Mouse (Mus musculus): ENCODE results near the gene Smim12. TPM values are rescaled to one million over a fixed set of nuclear protein-coding genes. Genes with fewer than 3 reads are reported as not detected.
A peak's percentile ranks its signal among the peaks of the same experiment; 100 is the strongest.

The Smim12 gene
- polyA plus RNA-seq, 1 experiment from 2014 or later = 60.0 TPM

DNA sequence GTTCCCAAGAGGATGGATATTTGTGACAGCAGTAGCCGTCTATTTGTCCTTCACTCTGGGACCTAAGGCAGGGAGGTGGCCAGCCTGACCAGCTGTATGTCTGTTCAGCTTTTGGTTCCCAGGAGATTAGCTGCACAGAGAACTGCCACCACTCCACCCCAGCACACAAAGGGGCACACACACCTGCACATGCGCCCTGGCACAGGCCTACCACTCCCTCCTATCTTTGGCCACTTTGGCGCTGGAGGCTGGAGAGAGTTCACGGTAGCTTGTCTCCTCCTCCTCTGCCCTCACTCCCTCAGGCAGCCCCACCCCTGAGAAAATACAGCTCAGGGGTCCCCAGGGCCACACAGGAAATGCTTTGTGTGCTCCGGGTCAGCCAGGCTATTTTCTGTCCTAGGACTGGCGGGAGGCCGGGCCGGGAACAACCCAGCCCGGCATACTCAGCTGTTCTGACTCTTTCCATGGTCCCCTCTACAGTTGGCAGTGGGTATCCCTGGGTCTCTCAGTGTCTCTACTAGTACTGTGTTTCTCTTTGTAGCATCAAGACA, 34.9 kb downstream of the Smim12 start:
- no peaks in the 10 kb centered on the region for H3K27me3 ChIP-seq (ENCODE audit: control insufficient read depth, insufficient read depth, low read length)
- no peaks in the 10 kb centered on the region for H3K9me3 ChIP-seq (ENCODE audit: control insufficient read depth, low read length)
- no peak overlapping the region for H3K27ac ChIP-seq (ENCODE audit: low read depth, low read length)
- H3K4me3 ChIP-seq (ENCODE audit: low read depth, low read length) = no peak overlapping the region
- WGBS = 64% methylated on average over 9 of the region's 9 CpGs
- no peak overlapping the region for H3K4me2 ChIP-seq
- no peaks in the 10 kb centered on the region for H3K36me3 ChIP-seq (ENCODE audit: control insufficient read depth, insufficient read depth, low read length)
- no peaks in the 10 kb centered on the region for H3K4me1 ChIP-seq (ENCODE audit: control insufficient read depth, insufficient read depth, low read length)
- ATAC-seq (ENCODE audit: low FRiP score) = no peak
- H3K9ac ChIP-seq (ENCODE audit: low read length) = no peak overlapping the region
- peak; percentile 60 for DNase-seq (ENCODE audit: low spot score, missing footprints)

DNA sequence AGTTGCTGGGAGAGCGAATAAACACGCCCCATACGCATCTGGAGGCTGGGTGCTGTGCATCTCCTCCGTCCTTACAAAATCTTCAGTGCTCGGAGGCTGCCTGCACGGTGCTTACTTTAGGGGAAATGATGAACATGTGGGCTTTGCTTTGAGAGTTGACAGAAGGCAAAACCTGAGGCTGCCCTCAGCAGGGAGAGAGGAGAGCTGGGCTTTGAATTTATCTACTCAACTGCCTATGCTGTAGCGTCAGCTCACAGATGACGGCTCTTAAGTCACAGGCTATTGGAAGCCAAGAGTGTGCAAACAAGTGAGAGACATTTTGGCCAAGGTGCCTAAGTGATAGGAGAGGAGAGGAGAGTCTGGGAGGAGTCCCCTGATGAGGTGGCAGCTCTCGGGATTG, 35.7 kb downstream of the Smim12 start:
- H3K36me3 ChIP-seq (ENCODE audit: control insufficient read depth, insufficient read depth, low read length) = no peaks in the 10 kb centered on the region
- H3K27ac ChIP-seq (ENCODE audit: low read depth, low read length) = no peak overlapping the region
- no peak overlapping the region for H3K9ac ChIP-seq (ENCODE audit: low read length)
- no peak for ATAC-seq (ENCODE audit: low FRiP score)
- WGBS = 79% methylated on average over 9 of the region's 9 CpGs
- no peaks in the 10 kb centered on the region for H3K4me1 ChIP-seq (ENCODE audit: control insufficient read depth, insufficient read depth, low read length)
- DNase-seq (ENCODE audit: low spot score, missing footprints) = no peak
- no peak overlapping the region for H3K4me2 ChIP-seq
- H3K4me3 ChIP-seq (ENCODE audit: low read depth, low read length) = no peak overlapping the region
- no peaks in the 10 kb centered on the region for H3K27me3 ChIP-seq (ENCODE audit: control insufficient read depth, insufficient read depth, low read length)
- H3K9me3 ChIP-seq (ENCODE audit: control insufficient read depth, low read length) = no peaks in the 10 kb centered on the region

DNA sequence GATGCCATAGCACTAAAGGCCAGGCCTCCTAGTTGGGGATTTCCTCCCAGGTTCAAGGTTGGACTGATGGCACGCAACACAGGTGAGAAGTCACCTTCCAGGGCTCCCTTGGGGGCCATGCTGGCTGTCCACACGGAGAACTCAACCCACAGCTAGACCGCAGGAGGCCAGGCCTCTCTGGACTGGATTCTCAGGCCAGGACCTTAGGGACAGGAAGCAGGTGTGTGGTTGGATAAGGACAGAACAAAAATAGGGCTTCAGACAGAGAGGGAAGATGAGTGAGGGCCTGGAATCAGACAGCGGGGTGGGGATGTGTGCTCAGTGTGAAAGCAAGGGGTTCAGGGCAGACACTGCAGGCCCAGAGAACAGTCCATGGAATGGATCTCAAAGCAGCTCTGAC, 43.3 kb downstream of the Smim12 start:
- Histone ChIP-seq H3K27me3 (ENCODE audit: control insufficient read depth, insufficient read depth, low read length) (no peaks in the 10 kb centered on the region), H3K4me2 (no peak overlapping the region)
- WGBS = 66% methylated on average over 4 of the region's 4 CpGs

DNA sequence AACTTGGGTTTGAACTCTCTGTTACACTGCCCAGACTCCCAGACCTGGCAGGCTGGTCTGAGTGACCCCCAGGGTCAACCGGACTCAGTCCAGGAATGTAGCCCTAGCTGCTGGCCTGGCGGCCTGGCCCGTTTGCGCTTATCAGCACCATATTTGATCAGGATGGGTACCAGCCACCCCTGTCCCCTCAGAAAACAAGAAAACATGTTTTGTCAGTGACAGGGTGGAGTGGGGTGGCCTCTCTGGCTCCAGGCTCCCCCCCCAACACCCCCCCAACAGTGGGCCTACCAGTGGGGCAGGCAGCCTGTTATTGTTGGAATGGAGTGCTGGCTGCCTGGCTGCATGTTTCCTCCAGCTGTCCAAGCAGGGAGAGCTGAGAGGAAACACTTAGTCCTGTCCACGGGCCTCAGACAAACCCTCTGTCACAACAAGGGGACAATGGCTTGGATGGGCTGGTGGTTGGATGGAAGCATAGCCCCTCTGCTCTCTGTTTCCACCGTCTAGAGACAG, 45.5 kb downstream of the Smim12 start:
- Histone ChIP-seq H3K27me3 (ENCODE audit: control insufficient read depth, insufficient read depth, low read length) (no peaks in the 10 kb centered on the region), H3K4me1 (ENCODE audit: control insufficient read depth, insufficient read depth, low read length) (no peaks in the 10 kb centered on the region), H3K27ac (ENCODE audit: low read depth, low read length) (no peak overlapping the region), H3K9me3 (ENCODE audit: control insufficient read depth, low read length) (no peaks in the 10 kb centered on the region), H3K36me3 (ENCODE audit: control insufficient read depth, insufficient read depth, low read length) (no peaks in the 10 kb centered on the region), H3K9ac (ENCODE audit: low read length) (no peak overlapping the region), H3K4me2 (no peak overlapping the region), H3K4me3 (ENCODE audit: low read depth, low read length) (no peak overlapping the region)
- WGBS = 76% methylated on average over 6 of the region's 6 CpGs
- ATAC-seq (ENCODE audit: low FRiP score) (no peak), DNase-seq (ENCODE audit: low spot score, missing footprints) (no peak)

More for the DNA sequence above, 43.3 kb downstream of the Smim12 start:
- H3K27ac ChIP-seq (ENCODE audit: low read depth, low read length) = no peak overlapping the region
- no peaks in the 10 kb centered on the region for H3K4me1 ChIP-seq (ENCODE audit: control insufficient read depth, insufficient read depth, low read length)
- no peak overlapping the region for H3K9ac ChIP-seq (ENCODE audit: low read length)
- H3K4me3 ChIP-seq (ENCODE audit: low read depth, low read length) = no peak overlapping the region
- no peaks in the 10 kb centered on the region for H3K36me3 ChIP-seq (ENCODE audit: control insufficient read depth, insufficient read depth, low read length)
- no peak for ATAC-seq (ENCODE audit: low FRiP score)
- no peaks in the 10 kb centered on the region for H3K9me3 ChIP-seq (ENCODE audit: control insufficient read depth, low read length)
- DNase-seq (ENCODE audit: low spot score, missing footprints) = no peak

DNA sequence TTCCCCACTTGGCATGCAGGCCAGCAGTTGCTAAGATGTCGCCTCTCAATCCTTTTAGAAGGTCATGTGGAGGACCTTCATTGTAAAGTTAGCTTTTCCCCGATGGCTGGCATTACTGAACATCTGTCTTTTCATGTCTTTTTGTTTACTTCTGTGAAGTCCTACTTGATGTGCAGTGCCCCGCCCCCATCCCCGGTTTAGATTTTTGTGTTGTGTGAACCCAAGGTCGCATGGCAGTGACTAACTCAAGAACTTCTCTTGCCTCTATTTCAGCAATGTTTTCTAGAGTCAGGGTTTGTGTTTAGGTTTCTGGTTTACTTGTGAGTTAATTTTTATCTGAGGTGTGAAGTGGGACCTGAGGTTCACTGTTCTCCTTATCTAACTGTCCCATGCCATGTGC, 49.0 kb downstream of the Smim12 start:
- no peak for DNase-seq (ENCODE audit: low spot score, missing footprints)
- H3K9ac ChIP-seq (ENCODE audit: low read length) = no peak overlapping the region
- H3K4me2 ChIP-seq = no peak overlapping the region
- no peaks in the 10 kb centered on the region for H3K27me3 ChIP-seq (ENCODE audit: control insufficient read depth, insufficient read depth, low read length)
- H3K4me3 ChIP-seq (ENCODE audit: low read depth, low read length) = no peak overlapping the region
- no peaks in the 10 kb centered on the region for H3K4me1 ChIP-seq (ENCODE audit: control insufficient read depth, insufficient read depth, low read length)
- no peak for ATAC-seq (ENCODE audit: low FRiP score)
- no peaks in the 10 kb centered on the region for H3K36me3 ChIP-seq (ENCODE audit: control insufficient read depth, insufficient read depth, low read length)
- H3K9me3 ChIP-seq (ENCODE audit: control insufficient read depth, low read length) = no peaks in the 10 kb centered on the region
- no peak overlapping the region for H3K27ac ChIP-seq (ENCODE audit: low read depth, low read length)
- WGBS = 72% methylated on average over 5 of the region's 5 CpGs

Other genes starting within 250 kb of the Smim12 start
- gene Sfpq, start 222.5 kb upstream of the Smim12 start, polyA plus RNA-seq (2014; fragmentation: Nextera tagmentation; extraction: Ambion mirVana) = 160 and 165 TPM in 2 replicates
- 33.0 and 34.9 TPM in 2 replicates for gene Zmym1, start 182.6 kb upstream of the Smim12 start, polyA plus RNA-seq (2014; fragmentation: Nextera tagmentation; extraction: Ambion mirVana)
- gene Zmym6, start 166.4 kb upstream of the Smim12 start, polyA plus RNA-seq (2014; fragmentation: Nextera tagmentation; extraction: Ambion mirVana) = 26.7 and 30.8 TPM in 2 replicates
- 14.3 and 16.0 TPM in 2 replicates for gene Tmem35b, start 120.1 kb upstream of the Smim12 start, polyA plus RNA-seq (2014; fragmentation: Nextera tagmentation; extraction: Ambion mirVana)
- gene Dlgap3, start 74.6 kb upstream of the Smim12 start, polyA plus RNA-seq (2014; fragmentation: Nextera tagmentation; extraction: Ambion mirVana) = 4.0 and 4.4 TPM in 2 replicates
- 18.3 and 20.1 TPM in 2 replicates for gene Gja4, start 70.3 kb downstream of the Smim12 start, polyA plus RNA-seq (2014; fragmentation: Nextera tagmentation; extraction: Ambion mirVana)
- 0.65 and 0.75 TPM in 2 replicates for gene Gjb3, start 87.1 kb downstream of the Smim12 start, polyA plus RNA-seq (2014; fragmentation: Nextera tagmentation; extraction: Ambion mirVana)
- 0.10 TPM in 1 of 2 replicates, not detected in the other for gene Gjb4, start 110.3 kb downstream of the Smim12 start, polyA plus RNA-seq (2014; fragmentation: Nextera tagmentation; extraction: Ambion mirVana)
- 0.42 and 0.46 TPM in 2 replicates for gene Gjb5, start 114.4 kb downstream of the Smim12 start, polyA plus RNA-seq (2014; fragmentation: Nextera tagmentation; extraction: Ambion mirVana)